ENCODE assay signal across 9 mouse cellular contexts in the genomic region with DNA sequence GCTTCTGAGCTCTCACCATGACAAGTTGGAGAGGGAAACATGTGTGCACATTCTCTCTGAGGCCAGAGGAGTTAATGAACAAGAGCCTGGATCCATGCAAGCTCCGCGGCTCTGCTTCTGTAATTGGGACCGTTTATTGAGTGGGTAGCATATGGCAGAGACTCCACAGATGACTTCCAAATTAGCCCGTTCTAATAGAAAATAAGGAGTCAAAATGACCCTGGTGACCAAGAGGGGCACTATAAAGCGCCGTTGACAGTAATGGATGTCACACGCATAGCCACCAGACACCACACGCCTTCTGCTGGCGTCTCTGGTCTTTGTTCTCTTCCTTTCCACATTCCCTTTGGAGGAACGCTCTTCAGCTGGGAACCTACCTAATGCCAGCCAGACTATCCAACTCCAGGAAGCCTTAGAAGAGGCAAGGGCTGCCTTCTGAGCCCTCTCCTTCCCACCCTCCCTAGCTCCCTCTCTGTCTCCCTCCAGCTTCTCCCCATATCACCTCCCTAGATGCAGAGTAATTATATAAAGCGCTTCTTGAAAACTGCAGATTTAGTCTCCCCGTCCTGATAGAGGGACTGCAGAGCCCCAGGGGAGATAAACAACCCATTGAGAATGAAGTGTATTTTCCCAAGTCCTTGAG.
DNase-seq lines count a peak whose midpoint lies in the region; ATAC-seq and TF ChIP-seq lines count a peak whose summit lies in the region.
"Had no signal": no experiment of that assay in that cellular context is flagged by ENCODE, and none has a peak within 500 bp of the region (broad histone marks: within the 10 kb centered on the region; RNA-seq: fewer than 3 reads in every experiment).

No protein-coding gene starts in this region.

- no peak for TF ChIP-seq POLR2A in cortical plate, adult 2 months (IDR thresholded peaks at IDR 0.05; ENCODE audit: extremely low read depth, insufficient read depth, low read length)

- H3K9me3 ChIP-seq in heart, embryonic 15.5 days (replicated peaks), result no peaks in the 10 kb centered on the region
- H3K9me3 ChIP-seq in forebrain, postnatal 0 days (ENCODE audit: low read length), result no peaks in the 10 kb centered on the region
- no peaks in the 10 kb centered on the region for H3K9me3 ChIP-seq in limb, embryonic 10.5 days (replicated peaks)
- H3K9me3 ChIP-seq: liver, embryonic 15.5 days had no signal

- H3K4me2 ChIP-seq in heart, embryonic 15.5 days, result peak overlapping the region; percentile 43
- H3K4me2 ChIP-seq in forebrain, postnatal 0 days (ENCODE audit: low read depth), result no peak overlapping the region
- H3K4me2 ChIP-seq: liver, embryonic 15.5 days had no signal

- intact Hi-C loops in heart, postnatal 14 days (cut with DNase I), result no loop called here

- peak overlapping the region; percentile 64 for H3K27ac ChIP-seq in heart, embryonic 15.5 days
- peak overlapping the region; percentile 64; the same call in 1 of the 2 replicates for H3K27ac ChIP-seq in cortical plate, adult 2 months (ENCODE audit: insufficient read depth, low read length)
- 0 out of 2 replicates have a peak overlapping the region, but pooled peaks have one; percentile 35 for H3K27ac ChIP-seq in forebrain, postnatal 0 days (ENCODE audit: low read depth, low read length)
- H3K27ac ChIP-seq in limb, embryonic 10.5 days, result no peak overlapping the region
- H3K27ac ChIP-seq: liver, embryonic 15.5 days had no signal

- ATAC-seq in heart, embryonic 15.5 days (replicated peaks; ENCODE audit: insufficient number of reproducible peaks, insufficient read depth, low FRiP score, low read depth), result 0 out of 2 replicates have a peak, but pooled peaks have one; percentile 29
- no peak for ATAC-seq in forebrain, postnatal 0 days
- no peak for ATAC-seq in erythroblast, adult 5-6 weeks (replicated peaks; ENCODE audit: low FRiP score, poor library complexity, severe bottlenecking)

- no peak for TF ChIP-seq CTCF in cortical plate, adult 2 months (IDR thresholded peaks at IDR 0.05; ENCODE audit: extremely low read depth, insufficient read depth, low read length)
- TF ChIP-seq CTCF in forebrain, postnatal 0 days (IDR thresholded peaks at IDR 0.05; ENCODE audit: low read depth), result no peak

- no peaks in the 10 kb centered on the region for H3K27me3 ChIP-seq in heart, embryonic 15.5 days
- no peaks in the 10 kb centered on the region for H3K27me3 ChIP-seq in forebrain, postnatal 0 days (ENCODE audit: insufficient read depth, low read length)
- H3K27me3 ChIP-seq in limb, embryonic 10.5 days (ENCODE audit: low read depth, poor library complexity, severe bottlenecking), result no peaks in the 10 kb centered on the region
- H3K27me3 ChIP-seq: liver, embryonic 15.5 days had no signal

- 53% methylated on average over 12 of the region's 12 CpGs for WGBS in heart, embryonic 15.5 days
- WGBS in forebrain, postnatal 0 days, result 55% methylated on average over 12 of the region's 12 CpGs
- 69% methylated on average over 12 of the region's 12 CpGs for WGBS in limb, embryonic 10.5 days

- no peak overlapping the region for H3K4me3 ChIP-seq in heart, embryonic 15.5 days
- H3K4me3 ChIP-seq in cortical plate, adult 2 months (ENCODE audit: insufficient read depth, low read length), result no peak overlapping the region
- H3K4me3 ChIP-seq in forebrain, postnatal 0 days (ENCODE audit: low read depth, low read length), result no peak overlapping the region
- H3K4me3 ChIP-seq in limb, embryonic 10.5 days, result no peak overlapping the region
- H3K4me3 ChIP-seq: liver, embryonic 15.5 days had no signal

- DNase-seq in heart, postnatal 14 days, result no peak
- DNase-seq in forebrain, postnatal 0 days, result no peak
- DNase-seq in mesoderm, embryonic 11.5 days (ENCODE audit: low read depth, low spot score), result peak; percentile 30
- DNase-seq in urinary bladder, postnatal 10 days (ENCODE audit: low spot score), result no peak
- no peak for DNase-seq in limb, embryonic 10.5 days (ENCODE audit: low spot score)

- peaks cover 16% of the 10 kb centered on the region for H3K4me1 ChIP-seq in heart, embryonic 15.5 days (replicated peaks)
- peaks cover 13% of the 10 kb centered on the region; the same call in 1 of the 2 replicates for H3K4me1 ChIP-seq in cortical plate, adult 2 months (ENCODE audit: control insufficient read depth, insufficient read depth, low read length)
- 0 out of 2 replicates have a peak, but pooled peaks cover 7% of the 10 kb centered on the region for H3K4me1 ChIP-seq in forebrain, postnatal 0 days (ENCODE audit: insufficient read depth)
- H3K4me1 ChIP-seq in limb, embryonic 10.5 days, result no peaks in the 10 kb centered on the region
- H3K4me1 ChIP-seq: liver, embryonic 15.5 days had no signal

- no peak overlapping the region for H3K9ac ChIP-seq in heart, embryonic 15.5 days
- H3K9ac ChIP-seq in forebrain, postnatal 0 days, result no peak overlapping the region
- H3K9ac ChIP-seq: liver, embryonic 15.5 days had no signal

- H3K36me3 ChIP-seq in heart, embryonic 15.5 days, result no peaks in the 10 kb centered on the region
- H3K36me3 ChIP-seq in forebrain, postnatal 0 days (ENCODE audit: insufficient read depth), result peaks cover 8% of the 10 kb centered on the region; the same call in 1 of the 2 replicates
- no peaks in the 10 kb centered on the region for H3K36me3 ChIP-seq in limb, embryonic 10.5 days
- H3K36me3 ChIP-seq: liver, embryonic 15.5 days had no signal
